Mouse (Mus musculus) heart, postnatal 0 days (tissue): ENCODE data around the gene Hopx.

ENCODE experiments used
- CTCF ChIP-seq: IDR thresholded peaks from 2 replicates; pipeline ENCODE4 v1.5.1; 2016; ENCODE audit warnings: antibody characterized with exemption, control low read depth, low read depth
- EP300 ChIP-seq: IDR thresholded peaks from 2 replicates; pipeline ENCODE4 v1.6.1; 2016; ENCODE audit warnings: antibody characterized with exemption, low read depth

GRCm38 (mm10) chr5:77094510-77095491, 20.1 kb downstream of the Hopx start:
- no peak for TF ChIP-seq CTCF
- TF ChIP-seq EP300 = no peak
